Mouse (Mus musculus): ENCODE measurements at regions not wholly inside any gene's neighbourhood (a gene's known extent, or its start where the extent isn't known, plus 50 kb on each side); places are given as distances from the start of the nearest gene placed in this dataset.

GRCm38 (mm10) chr7:71782496-71782895 is 431.2 kb upstream of the Gm10295 start:
- Histone ChIP-seq H3K9ac (ENCODE audit: insufficient read depth, low read depth) (no peak overlapping the region), H3K4me1 (ENCODE audit: control insufficient read depth in 1 of 2, insufficient read depth in 2 of 2) (no peaks in the 10 kb centered on the region), H3K4me2 (ENCODE audit: insufficient read depth, low read depth, poor library complexity, severe bottlenecking) (no peak overlapping the region), H3K27me3 (replicated peaks) (no peaks in the 10 kb centered on the region), H3K27ac (ENCODE audit: insufficient read depth, low read depth) (no peak overlapping the region), H3K9me3 (replicated peaks; ENCODE audit: low read length) (peaks cover 60% of the 10 kb centered on the region), H3K36me3 (replicated peaks in 1 of 2; ENCODE audit: control insufficient read depth in 1 of 2, insufficient read depth in 1 of 2, low read length in 1 of 2) (no peaks in the 10 kb centered on the region), H3K4me3 (replicated peaks in 1 of 3; ENCODE audit: low read depth in 2 of 3, low read length in 2 of 3, poor library complexity in 1 of 3) (no peak overlapping the region), H3K79me2 (replicated peaks; ENCODE audit: control insufficient read depth, extremely low read depth, insufficient read depth, poor library complexity, severe bottlenecking) (no peaks in the 10 kb centered on the region)
- no peak for TF ChIP-seq JUND (conservative IDR thresholded peaks at IDR 0.05; ENCODE audit: low read depth, low read length)
- no peak for TF ChIP-seq SMC3 (IDR thresholded peaks at IDR 0.05; ENCODE audit: low read depth, low read length)
- no peak for TF ChIP-seq MAX (IDR thresholded peaks at IDR 0.05; ENCODE audit: low read length)
- no peak for TF ChIP-seq USF2 (conservative IDR thresholded peaks at IDR 0.05; ENCODE audit: low read depth, low read length)
- TF ChIP-seq HCFC1 (IDR thresholded peaks at IDR 0.05; ENCODE audit: low read depth, low read length), result no peak
- no peak for TF ChIP-seq ZC3H11A (IDR thresholded peaks at IDR 0.05; ENCODE audit: low read depth, low read length)
- TF ChIP-seq CHD1 (IDR thresholded peaks at IDR 0.05; ENCODE audit: low read depth, low read length), result no peak
- no peak for TF ChIP-seq RAD21 (IDR thresholded peaks at IDR 0.05; ENCODE audit: low read depth, low read length)
- TF ChIP-seq CTCF (conservative IDR thresholded peaks at IDR 0.05 in 1 of 2, IDR thresholded peaks at IDR 0.05 in 1 of 2; ENCODE audit: low read depth in 2 of 2, low read length in 2 of 2), result no peak
- TF ChIP-seq E2F4 (IDR thresholded peaks at IDR 0.05; ENCODE audit: insufficient replicate concordance, low read depth, low read length), result no peak
- no peak for TF ChIP-seq NELFE (IDR thresholded peaks at IDR 0.05; ENCODE audit: low read depth, low read length)
- no peak for TF ChIP-seq TBP (conservative IDR thresholded peaks at IDR 0.05; ENCODE audit: low read depth, low read length)
- no peak for TF ChIP-seq MXI1 (IDR thresholded peaks at IDR 0.05; ENCODE audit: low read depth, low read length)
- no peak for TF ChIP-seq POLR2A (IDR thresholded peaks at IDR 0.05; ENCODE audit: low read depth, low read length)
- no peak for DNase-seq (ENCODE audit: extremely low read depth)
- in situ Hi-C loops (cut with MboI; ENCODE audit: low pct_ligation_motif_present, low pct_unique_long_range_greater_than_20kb, low sequenced_read_pairs), result no loop called here
- dilution Hi-C loops (cut with MboI; ENCODE audit: extremely low pct_ligation_motif_present, extremely low pct_unique_long_range_greater_than_20kb, low sequenced_read_pairs), result no loop called here

- Histone ChIP-seq H3K4me2 (ENCODE audit: insufficient read depth, low read depth, poor library complexity, severe bottlenecking) (no peak overlapping the region), H3K4me3 (replicated peaks in 1 of 3; ENCODE audit: low read depth in 2 of 3, low read length in 2 of 3, poor library complexity in 1 of 3) (no peak overlapping the region), H3K9ac (ENCODE audit: insufficient read depth, low read depth) (no peak overlapping the region), H3K9me3 (replicated peaks; ENCODE audit: low read length) (peaks cover 51% of the 10 kb centered on the region), H3K27ac (ENCODE audit: insufficient read depth, low read depth) (no peak overlapping the region), H3K27me3 (replicated peaks) (no peaks in the 10 kb centered on the region), H3K79me2 (replicated peaks; ENCODE audit: control insufficient read depth, extremely low read depth, insufficient read depth, poor library complexity, severe bottlenecking) (no peaks in the 10 kb centered on the region), H3K36me3 (replicated peaks in 1 of 2; ENCODE audit: control insufficient read depth in 1 of 2, insufficient read depth in 1 of 2, low read length in 1 of 2) (no peaks in the 10 kb centered on the region), H3K4me1 (ENCODE audit: control insufficient read depth in 1 of 2, insufficient read depth in 2 of 2) (no peaks in the 10 kb centered on the region)
- in situ Hi-C loops (cut with MboI; ENCODE audit: low pct_ligation_motif_present, low pct_unique_long_range_greater_than_20kb, low sequenced_read_pairs), result no loop called here
- dilution Hi-C loops (cut with MboI; ENCODE audit: extremely low pct_ligation_motif_present, extremely low pct_unique_long_range_greater_than_20kb, low sequenced_read_pairs), result no loop called here
- DNase-seq (ENCODE audit: extremely low read depth), result no peak
- TF ChIP-seq TCF12 (IDR thresholded peaks at IDR 0.05; ENCODE audit: low read depth, low read length) (no peak), ETS1 (conservative IDR thresholded peaks at IDR 0.05; ENCODE audit: low read depth, low read length) (no peak), GABPA (IDR thresholded peaks at IDR 0.05; ENCODE audit: insufficient replicate concordance, low read depth, low read length) (no peak), SMC3 (IDR thresholded peaks at IDR 0.05; ENCODE audit: low read depth, low read length) (no peak), RAD21 (IDR thresholded peaks at IDR 0.05; ENCODE audit: low read depth, low read length) (no peak), UBTF (IDR thresholded peaks at IDR 0.05; ENCODE audit: low read depth, low read length) (no peak), JUND (conservative IDR thresholded peaks at IDR 0.05; ENCODE audit: low read depth, low read length) (no peak), MAZ (IDR thresholded peaks at IDR 0.05; ENCODE audit: low read depth, low read length) (no peak), SIN3A (IDR thresholded peaks at IDR 0.05; ENCODE audit: low read length) (no peak), NELFE (IDR thresholded peaks at IDR 0.05; ENCODE audit: low read depth, low read length) (no peak), ZMIZ1 (IDR thresholded peaks at IDR 0.05; ENCODE audit: low read depth, low read length) (no peak), JUN (IDR thresholded peaks at IDR 0.05; ENCODE audit: insufficient read depth, low read depth, low read length) (no peak), E2F4 (IDR thresholded peaks at IDR 0.05; ENCODE audit: insufficient replicate concordance, low read depth, low read length) (no peak), CHD1 (IDR thresholded peaks at IDR 0.05; ENCODE audit: low read depth, low read length) (no peak), ZKSCAN1 (IDR thresholded peaks at IDR 0.05; ENCODE audit: borderline replicate concordance, low read depth, low read length) (no peak), POLR2A (IDR thresholded peaks at IDR 0.05; ENCODE audit: low read depth, low read length) (no peak), PAX5 (IDR thresholded peaks at IDR 0.05; ENCODE audit: low read length) (no peak), EP300 (IDR thresholded peaks at IDR 0.05; ENCODE audit: low read length) (no peak), NRF1 (IDR thresholded peaks at IDR 0.05; ENCODE audit: low read depth, low read length) (no peak), RCOR1 (conservative IDR thresholded peaks at IDR 0.05; ENCODE audit: low read depth, low read length) (no peak)
Measured at GRCm38 (mm10) chr7:71749886-71750285, 398.6 kb upstream of the Gm10295 start.

Measured in CH12.LX (cell line).